9 mouse cellular contexts compared by ENCODE assay signal in the genomic region with DNA sequence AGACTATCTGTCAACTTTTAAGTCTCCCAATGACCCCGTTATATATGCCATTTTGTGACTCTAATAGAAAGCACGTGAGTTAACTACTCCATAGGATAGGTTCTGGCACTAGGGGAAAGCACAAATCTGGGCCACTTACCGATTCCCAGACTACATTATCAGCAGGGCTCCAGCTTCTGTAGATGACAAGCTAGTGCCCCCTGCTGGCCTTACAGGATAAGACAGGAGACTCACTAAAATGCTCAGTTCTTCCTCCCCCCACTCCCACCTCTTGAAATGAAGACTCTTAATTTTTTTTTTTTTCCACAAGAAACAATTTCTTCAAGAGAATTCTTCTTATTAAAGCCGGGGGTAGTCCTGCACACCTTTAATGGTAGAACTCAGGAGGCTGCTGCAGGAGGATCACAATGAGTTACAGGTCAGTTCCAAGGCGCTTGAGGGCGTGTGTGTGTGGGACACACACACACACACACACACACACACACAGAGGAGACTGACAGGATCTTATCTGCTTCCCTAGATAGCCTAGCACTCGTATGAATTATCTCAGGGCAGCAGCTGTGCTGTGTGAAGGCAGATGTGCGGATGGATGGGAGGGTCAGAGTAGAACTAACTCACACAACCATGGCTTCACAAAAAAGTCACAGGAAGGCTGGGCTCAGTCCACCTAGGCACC. TPM values are rescaled to one million over a fixed set of nuclear protein-coding genes. Genes with fewer than 3 reads are reported as not detected.
A peak's percentile ranks its signal among the peaks of the same experiment; 100 is the strongest.
DNase-seq lines count a peak whose midpoint lies in the region; ATAC-seq and TF ChIP-seq lines count a peak whose summit lies in the region.
"Had no signal": no experiment of that assay in that cellular context is flagged by ENCODE, and none has a peak within 500 bp of the region (broad histone marks: within the 10 kb centered on the region; RNA-seq: fewer than 3 reads in every experiment).

No protein-coding gene starts in this region.

- no peak overlapping the region for H3K9ac ChIP-seq in midbrain, postnatal 0 days (replicated peaks; ENCODE audit: low read length, poor library complexity, severe bottlenecking)
- no peak overlapping the region for H3K9ac ChIP-seq in stomach, embryonic 15.5 days
- H3K9ac ChIP-seq: embryonic facial prominence, embryonic 13.5 days had no signal

- H3K4me3 ChIP-seq in midbrain, postnatal 0 days (ENCODE audit: low read depth, low read length) = no peak overlapping the region
- no peak overlapping the region for H3K4me3 ChIP-seq in stomach, embryonic 15.5 days (replicated peaks)
- H3K4me3 ChIP-seq: embryonic facial prominence, embryonic 13.5 days had no signal

- peak; percentile 86 for ATAC-seq in frontal cortex, adult (ENCODE audit: low TSS enrichment)
- ATAC-seq in inflammation-experienced regulatory T-cells, adult 6 months = peak; percentile 60
- ATAC-seq in midbrain, postnatal 0 days (ENCODE audit: low FRiP score) = no peak
- ATAC-seq in stomach, embryonic 15.5 days (ENCODE audit: insufficient read depth, low FRiP score, low read depth) = peak; percentile 83

- peak; percentile 70 for DNase-seq in urinary bladder, postnatal 25 days (ENCODE audit: low spot score)
- no peak for DNase-seq in urinary bladder, adult 2 months (ENCODE audit: low spot score)
- DNase-seq in cerebellum, adult 18-20 months = peak; percentile 65 to 74
- peak; percentile 85 for DNase-seq in liver
- DNase-seq in midbrain, postnatal 0 days (ENCODE audit: low spot score) = peak; percentile 85

- H3K36me3 ChIP-seq in midbrain, postnatal 0 days (ENCODE audit: insufficient read depth, low read length) = peaks cover 3% of the 10 kb centered on the region; the same call in 1 of the 2 replicates
- H3K36me3 ChIP-seq in stomach, embryonic 15.5 days = 0 out of 2 replicates have a peak, but pooled peaks cover 7% of the 10 kb centered on the region

- no peak overlapping the region for H3K27ac ChIP-seq in midbrain, postnatal 0 days (ENCODE audit: low read depth, low read length)
- no peak overlapping the region for H3K27ac ChIP-seq in stomach, embryonic 15.5 days
- H3K27ac ChIP-seq: embryonic facial prominence, embryonic 13.5 days had no signal

- WGBS in midbrain, postnatal 0 days = 47% methylated on average over 8 of the region's 8 CpGs
- 45% methylated on average over 8 of the region's 8 CpGs for WGBS in stomach, embryonic 15.5 days

- H3K4me1 ChIP-seq in midbrain, postnatal 0 days (ENCODE audit: insufficient read depth, low read length) = no peaks in the 10 kb centered on the region; the same call in 1 of the 2 replicates
- no peaks in the 10 kb centered on the region for H3K4me1 ChIP-seq in stomach, embryonic 15.5 days

- H3K4me2 ChIP-seq in midbrain, postnatal 0 days (ENCODE audit: low read depth, low read length, poor library complexity, severe bottlenecking) = no peak overlapping the region
- no peak overlapping the region for H3K4me2 ChIP-seq in stomach, embryonic 15.5 days
- H3K4me2 ChIP-seq: embryonic facial prominence, embryonic 13.5 days had no signal

- H3K9me3 ChIP-seq in midbrain, postnatal 0 days (ENCODE audit: low read length) = no peaks in the 10 kb centered on the region
- H3K9me3 ChIP-seq in stomach, embryonic 15.5 days = no peaks in the 10 kb centered on the region

- TF ChIP-seq CTCF in midbrain, postnatal 0 days (IDR thresholded peaks at IDR 0.05) = peak; percentile 84

- H3K27me3 ChIP-seq in midbrain, postnatal 0 days (ENCODE audit: insufficient read depth, low read length) = no peaks in the 10 kb centered on the region
- H3K27me3 ChIP-seq in stomach, embryonic 15.5 days (replicated peaks) = no peaks in the 10 kb centered on the region
- H3K27me3 ChIP-seq: embryonic facial prominence, embryonic 13.5 days had no signal

RNA-seq across cellular contexts. Expression of a gene that starts 7.1 kb away (rescaled TPM):
- polyA plus RNA-seq in urinary bladder, adult 2 months (2012; rRNA removed) = 47.7 and 53.9 TPM in 2 replicates
- polyA plus RNA-seq in inflammation-experienced regulatory T-cells, adult 6 months (2017; shearing (Covaris generic)) = 1 to 10 TPM; 4.0 to 6.9 (median 6.6) TPM
- total RNA-seq in midbrain, postnatal 0 days (2014; rRNA removed) = 35.8 and 50.9 TPM in 2 replicates
- 175 and 185 TPM in 2 replicates for polyA plus RNA-seq in midbrain, postnatal 0 days (2015; fragmentation: Nextera tagmentation; extraction: Ambion mirVana)
- 159 and 193 TPM in 2 replicates for polyA plus RNA-seq in stomach, embryonic 15.5 days (2015; fragmentation: Nextera tagmentation; extraction: Ambion mirVana)

RNA-seq across cellular contexts. Expression of a gene that starts 15.8 kb away (rescaled TPM):
- polyA plus RNA-seq in urinary bladder, adult 2 months (2012; rRNA removed) = 3.0 and 5.3 TPM in 2 replicates
- polyA plus RNA-seq in inflammation-experienced regulatory T-cells, adult 6 months (2017; shearing (Covaris generic)) = 1 to 10 TPM; 2.2 to 5.4 (median 3.0) TPM
- 0.93 and 1.4 TPM in 2 replicates for total RNA-seq in midbrain, postnatal 0 days (2014; rRNA removed)
- 0.44 and 0.85 TPM in 2 replicates for polyA plus RNA-seq in midbrain, postnatal 0 days (2015; fragmentation: Nextera tagmentation; extraction: Ambion mirVana)
- 0.70 and 0.99 TPM in 2 replicates for polyA plus RNA-seq in stomach, embryonic 15.5 days (2015; fragmentation: Nextera tagmentation; extraction: Ambion mirVana)
